Mouse (Mus musculus) brain, adult 2 months (tissue): ENCODE measurements around the gene Ceacam13.
"Not testable (repeated sequence)": the region's sequence is repeated elsewhere in the genome, so short reads cannot be mapped to it uniquely, and the experiment has no call there.

Experiments used
- DNase-seq: peaks from one replicate; pipeline ENCODE4 v3.0.0; 2011; ENCODE audit warnings: low read depth, low spot score

Gene Ceacam13

DNA sequence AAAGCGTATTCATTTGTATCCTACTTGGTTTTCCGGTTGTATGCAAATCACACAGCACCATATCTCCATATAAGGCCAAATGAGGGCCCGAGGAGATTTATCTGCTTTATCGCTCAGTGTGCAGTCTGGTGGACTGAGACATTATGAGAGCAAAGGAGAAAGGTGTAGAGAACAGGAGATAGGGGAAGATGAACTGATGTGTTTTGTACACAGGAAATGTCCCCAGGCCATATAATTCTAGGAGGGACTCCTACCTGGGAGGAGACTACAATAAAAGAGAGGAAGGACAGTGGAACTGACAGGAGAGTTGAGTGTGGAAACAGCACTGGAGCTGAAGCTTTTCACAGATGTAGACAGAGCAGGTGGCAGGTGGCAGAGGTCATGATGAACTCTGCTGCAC, at the start of gene Ceacam13:
Gene Ceacam13, plus strand, starts transcription at position 301 of the 400 bp plus-strand sequence.
- no peak for DNase-seq

DNA sequence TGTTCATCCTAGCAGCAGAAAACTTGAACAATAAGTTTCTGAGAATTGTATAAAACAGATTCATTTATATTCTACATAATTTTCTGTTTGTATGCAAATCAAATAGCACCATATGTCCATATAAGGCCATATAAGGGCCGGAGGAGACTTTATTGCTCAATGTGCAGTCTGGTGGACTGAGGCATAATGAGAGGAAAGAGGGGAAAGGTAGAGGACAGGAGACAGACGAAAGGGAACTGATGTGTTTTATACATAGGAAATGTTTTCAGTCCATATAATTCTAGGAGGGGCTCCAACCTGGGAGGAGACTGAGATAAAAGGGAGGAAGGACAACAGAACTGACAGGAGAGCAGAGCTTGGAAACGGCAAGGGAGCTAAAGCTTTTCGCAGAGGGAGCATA, 37.9 kb upstream of the Ceacam13 start, which contains the start of gene Ceacam11:
Gene Ceacam11, plus strand, starts transcription at position 301 of the 400 bp plus-strand sequence.
- no peak for DNase-seq

DNA sequence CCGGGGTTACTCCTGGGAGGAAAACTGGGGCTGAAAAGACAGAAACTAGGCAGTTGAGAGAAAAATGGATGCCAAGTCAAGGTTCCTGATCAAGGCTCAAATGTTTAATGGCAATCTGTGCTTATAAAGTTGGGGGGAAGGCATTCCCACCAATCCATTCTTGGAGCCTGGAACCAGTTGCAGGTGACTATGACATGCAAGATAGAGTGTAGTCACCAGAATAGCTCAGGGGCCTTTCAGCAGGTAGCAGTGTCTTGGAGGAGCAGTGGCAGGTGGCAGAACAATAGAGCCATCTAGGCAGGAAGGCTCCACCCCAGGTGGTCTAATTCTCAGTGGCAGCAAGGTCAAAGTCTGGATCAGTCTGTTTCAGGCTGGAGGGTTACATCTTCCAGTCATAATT, 8.6 kb upstream of the Ceacam13 start:
- not testable (repeated sequence) for DNase-seq

DNA sequence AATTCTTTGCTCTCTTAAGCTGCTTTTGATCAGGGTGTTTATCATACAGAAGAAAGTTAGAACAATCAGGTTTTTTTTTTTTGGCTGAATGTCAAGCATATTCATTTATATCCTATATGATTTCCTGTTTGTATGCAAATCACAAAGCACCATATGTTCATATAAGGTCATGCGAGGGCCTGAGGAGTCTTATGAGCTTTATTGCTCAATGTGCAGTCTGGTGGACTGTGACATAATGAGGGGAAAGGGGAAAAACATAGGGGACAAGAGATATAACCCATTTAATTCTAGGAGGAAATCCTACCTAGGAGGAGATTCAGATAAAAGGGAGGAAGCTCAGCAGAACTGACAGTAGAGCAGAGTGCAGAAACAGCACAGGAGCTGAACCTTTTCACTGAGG, 55.9 kb downstream of the Ceacam13 start, which contains the start of gene Ceacam12:
Gene Ceacam12, plus strand, starts transcription at position 301 of the 400 bp plus-strand sequence.
- no peak for DNase-seq
